Mouse (Mus musculus) c-Kit-positive CD71-positive TER-119-positive erythroid progenitor cells, embryonic 14.5 days (primary cell): ENCODE results near the gene Nkap.
"Not testable (repeated sequence)": the region's sequence is repeated elsewhere in the genome, so short reads cannot be mapped to it uniquely, and the experiment has no call there.

Experiments used
- DNase-seq: peaks from one replicate; pipeline ENCODE4 v3.0.0-alpha.2; 2013; ENCODE audit warnings: low spot score

The Nkap gene

GRCm38 (mm10) chrX:37161169-37161568, 34.6 kb downstream of the Nkap start:
- DNase-seq: no peak

GRCm38 (mm10) chrX:37163115-37163514, 36.5 kb downstream of the Nkap start:
- no peak for DNase-seq

- DNase-seq: peak; percentile 58
Observed at GRCm38 (mm10) chrX:37167085-37167484, 40.5 kb downstream of the Nkap start.

- no peak for DNase-seq
Observed at GRCm38 (mm10) chrX:37168742-37169141, 42.1 kb downstream of the Nkap start, which contains the start of gene Akap14. Gene Akap14, minus strand, starts transcription at chrX:37168842.

- DNase-seq: not testable (repeated sequence)
Observed at GRCm38 (mm10) chrX:37184401-37184800, 57.8 kb downstream of the Nkap start.

GRCm38 (mm10) chrX:37190755-37191104, 64.1 kb downstream of the Nkap start:
- DNase-seq: peak; percentile 3

GRCm38 (mm10) chrX:37191105-37191743, 64.6 kb downstream of the Nkap start, which contains the start of the genes Ndufa1 and Rnf113a1:
Gene Ndufa1, minus strand, starts transcription at chrX:37191163.
Gene Rnf113a1, plus strand, starts transcription at chrX:37191245.
- DNase-seq: peak; percentile 69

- DNase-seq: peak; percentile 6
Observed at GRCm38 (mm10) chrX:37191744-37192379, 65.3 kb downstream of the Nkap start.

- no peak for DNase-seq
Observed at GRCm38 (mm10) chrX:37198676-37199075, 72.1 kb downstream of the Nkap start.
